Mouse (Mus musculus) testis, adult 2 months (tissue): Measurements from ENCODE around the gene P2rx6.

Experiments
- CTCF ChIP-seq: fragments of 200-500 bp; IDR thresholded peaks from 2 replicates; pipeline ENCODE4 v1.5.1; 2012; ENCODE audit warnings: low read depth, mild to moderate bottlenecking, inconsistent platforms, low read length, moderate library complexity; ENCODE audit not compliant: control insufficient read depth, insufficient read depth, insufficient replicate concordance
- POLR2A ChIP-seq: fragments of 200-500 bp; IDR thresholded peaks from 2 replicates; pipeline ENCODE4 v1.6.1; 2012; ENCODE audit warnings: low read depth, mild to moderate bottlenecking, inconsistent platforms, low read length, moderate library complexity; ENCODE audit not compliant: control insufficient read depth

DNA sequence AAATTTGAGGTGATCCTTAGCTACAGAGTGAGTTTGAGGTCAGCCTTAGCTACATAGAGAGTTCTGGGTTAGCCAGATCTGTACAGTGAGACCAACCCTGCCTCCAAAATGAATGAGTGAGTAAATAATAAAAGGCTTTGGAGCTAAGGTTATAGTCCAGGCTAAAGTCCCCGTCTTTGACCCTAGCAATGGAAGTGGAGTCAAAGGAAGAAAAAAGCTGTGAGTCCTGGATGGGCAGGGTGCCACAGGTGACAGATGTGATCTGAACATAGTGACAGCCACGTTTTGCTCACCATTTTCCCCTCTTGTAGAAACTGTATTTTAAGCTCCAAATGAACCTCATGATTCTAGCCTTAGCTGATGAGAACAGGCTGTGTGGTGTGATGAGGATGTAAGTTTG, 42.8 kb upstream of the P2rx6 start:
- no peak for TF ChIP-seq POLR2A
- TF ChIP-seq CTCF, result no peak
